ENCODE assay signal across 8 mouse cellular contexts in the genomic region with DNA sequence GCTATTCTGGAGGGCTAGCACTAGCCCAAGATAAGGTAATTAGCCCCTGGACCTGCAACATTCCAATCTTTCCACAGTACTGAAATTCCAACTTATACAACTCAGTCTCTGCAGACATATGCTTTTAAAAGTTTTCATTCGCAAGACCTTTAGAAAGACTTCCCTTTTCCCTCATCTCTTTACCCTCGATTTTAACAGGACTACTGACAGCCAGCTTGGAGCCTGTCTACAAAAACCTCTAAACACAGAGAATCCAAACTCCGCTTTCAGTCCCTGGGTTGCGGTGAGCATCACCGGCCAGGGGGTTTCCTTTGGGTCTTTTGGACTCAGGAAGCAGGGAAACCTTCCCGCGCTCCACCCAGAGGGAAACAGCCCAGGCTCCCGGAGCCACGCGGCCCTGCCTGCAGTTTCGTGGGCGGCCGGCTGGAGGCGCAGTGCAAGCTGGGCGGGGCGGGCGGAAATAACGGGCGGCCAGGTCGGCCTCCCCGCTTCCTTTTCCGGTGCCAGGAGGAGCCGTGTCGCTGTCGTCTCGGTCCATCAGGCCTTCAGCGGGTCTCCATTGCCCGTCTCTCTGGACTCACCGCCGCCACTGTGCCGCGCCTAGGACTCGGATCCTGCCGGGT. TPM values are rescaled to one million over a fixed set of nuclear protein-coding genes. Genes with fewer than 3 reads are reported as not detected.
DNase-seq lines count a peak whose midpoint lies in the region; ATAC-seq lines count a peak whose summit lies in the region.

Gene Mapk1ip1l (plus strand): TSS at position 482 of the 623 bp plus-strand sequence.

- peak; percentile 90 for DNase-seq in MN1 (ENCODE audit: low spot score)
- peak; percentile 90 for DNase-seq in cerebellum, adult 9-10 months
- DNase-seq in frontal cortex, adult 2 months (ENCODE audit: extremely low spot score in 1 of 2, low spot score in 1 of 2), result peak; percentile 60 to 94
- DNase-seq in hindbrain, embryonic 11.5 days (ENCODE audit: low spot score), result peak; percentile 96
- peak; percentile 97 to 98 for DNase-seq in layer of hippocampus, postnatal 10 days (ENCODE audit: low spot score in 2 of 2)
- peak; percentile 95 for DNase-seq in lung, postnatal 10 days
- peak; percentile 92 for DNase-seq in ovary, postnatal 36 days (ENCODE audit: low spot score)
- DNase-seq in thymus, postnatal 25 days, result peak; percentile 92

- H3K27ac ChIP-seq in hindbrain, embryonic 11.5 days (ENCODE audit: low read depth, low read length), result peak within 1 kb of the TSS; percentile 98

- H3K4me1 ChIP-seq in hindbrain, embryonic 11.5 days (replicated peaks; ENCODE audit: control insufficient read depth, insufficient read depth, low read length), result peaks cover 6% of the 10 kb centered on the region

- H3K36me3 ChIP-seq in hindbrain, embryonic 11.5 days (ENCODE audit: control insufficient read depth, insufficient read depth, low read length), result no peaks in the 10 kb centered on the region

- peak within 1 kb of the TSS; percentile 96 for H3K4me3 ChIP-seq in hindbrain, embryonic 11.5 days (ENCODE audit: low read depth, low read length)

- WGBS in hindbrain, embryonic 11.5 days, result 1% methylated on average over 21 of the region's 34 CpGs

- no peaks in the 10 kb centered on the region for H3K27me3 ChIP-seq in hindbrain, embryonic 11.5 days (ENCODE audit: control insufficient read depth, insufficient read depth, low read length)

- H3K9me3 ChIP-seq in hindbrain, embryonic 11.5 days (ENCODE audit: control insufficient read depth, low read length), result no peaks in the 10 kb centered on the region

- H3K9ac ChIP-seq in hindbrain, embryonic 11.5 days (ENCODE audit: low read depth, low read length), result peak within 1 kb of the TSS; percentile 98

- peak; percentile 90 for ATAC-seq in hindbrain, embryonic 11.5 days (ENCODE audit: low FRiP score)

- H3K4me2 ChIP-seq in hindbrain, embryonic 11.5 days (replicated peaks; ENCODE audit: low read depth, low read length), result peak within 1 kb of the TSS; percentile 71

RNA-seq across cellular contexts. Expression of gene Mapk1ip1l, which starts in this region (rescaled TPM):
- polyA plus RNA-seq in frontal cortex, adult 2 months (2012; rRNA removed), result 28.1 and 29.9 TPM in 2 replicates
- 86.4 and 92.6 TPM in 2 replicates for polyA plus RNA-seq in hindbrain, embryonic 11.5 days (2014; fragmentation: Nextera tagmentation; extraction: Ambion mirVana)
- 10 to 100 TPM; 66.1 to 80.8 TPM for total RNA-seq in layer of hippocampus, postnatal 10 days (2021)

Comparison
In these comparisons a context has a peak if more than half of its experiments do, and no peak if none do; other contexts are left out.
1. Peak in every context shown above with its lines: DNase-seq, ATAC-seq, H3K4me3 ChIP-seq and H3K27ac ChIP-seq.